Comparison of ENCODE assay signal across 9 mouse cellular contexts in the genomic region with DNA sequence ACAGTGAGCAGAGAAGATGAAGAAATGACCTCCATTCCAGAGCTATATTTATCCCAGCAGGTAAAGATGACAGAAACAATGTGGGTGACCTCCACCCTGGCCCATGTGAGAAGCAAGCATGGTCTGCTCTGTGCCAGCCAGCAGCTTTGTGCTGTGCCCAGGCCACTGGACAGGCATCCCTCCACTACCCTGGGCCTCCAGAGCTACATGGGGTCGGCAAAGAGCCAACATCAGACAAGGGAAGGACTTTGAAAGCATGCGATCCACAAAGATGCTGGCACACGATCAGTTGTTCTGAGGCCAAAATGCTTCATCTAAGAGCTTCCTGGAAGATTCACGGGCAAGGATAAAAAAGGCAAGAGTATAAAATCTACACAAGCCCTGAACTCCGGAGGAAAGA. TPM values are rescaled to one million over a fixed set of nuclear protein-coding genes. Genes with fewer than 3 reads are reported as not detected.
DNase-seq lines count a peak whose midpoint lies in the region; ATAC-seq lines count a peak whose summit lies in the region.
"Had no signal": no experiment of that assay in that cellular context is flagged by ENCODE, and none has a peak within 500 bp of the region (broad histone marks: within the 10 kb centered on the region; RNA-seq: fewer than 3 reads in every experiment).

No protein-coding gene starts in this region.

- H3K27ac ChIP-seq in kidney, embryonic 15.5 days, result no peak overlapping the region
- H3K27ac ChIP-seq in heart, embryonic 12.5 days (ENCODE audit: poor library complexity, severe bottlenecking), result no peak overlapping the region
- H3K27ac ChIP-seq: stomach, embryonic 15.5 days had no signal

- H3K27me3 ChIP-seq in kidney, embryonic 15.5 days, result no peaks in the 10 kb centered on the region
- H3K27me3 ChIP-seq in heart, embryonic 12.5 days (replicated peaks), result no peaks in the 10 kb centered on the region
- H3K27me3 ChIP-seq: stomach, embryonic 15.5 days had no signal

- H3K36me3 ChIP-seq in kidney, embryonic 15.5 days, result no peaks in the 10 kb centered on the region
- H3K36me3 ChIP-seq in heart, embryonic 12.5 days, result no peaks in the 10 kb centered on the region
- H3K36me3 ChIP-seq: stomach, embryonic 15.5 days had no signal

- ATAC-seq in kidney, embryonic 15.5 days (replicated peaks; ENCODE audit: low FRiP score), result no peak
- no peak for ATAC-seq in heart, embryonic 12.5 days (ENCODE audit: insufficient number of reproducible peaks, low FRiP score)

- DNase-seq in kidney, adult 9 months, result peak; percentile 1
- DNase-seq in right cerebral cortex, postnatal 4 days, result peak; percentile 32
- DNase-seq in right cerebral cortex, postnatal 25 days, result no peak
- peak; percentile 57 for DNase-seq in cerebellum, adult 11 months
- DNase-seq in ovary, postnatal 36 days (ENCODE audit: low spot score), result peak; percentile 43
- DNase-seq: lung, postnatal 10 days had no signal

- no peaks in the 10 kb centered on the region for H3K9me3 ChIP-seq in kidney, embryonic 15.5 days (replicated peaks)
- H3K9me3 ChIP-seq in heart, embryonic 12.5 days (replicated peaks), result no peaks in the 10 kb centered on the region
- H3K9me3 ChIP-seq: stomach, embryonic 15.5 days had no signal

- H3K4me3 ChIP-seq in kidney, embryonic 15.5 days (replicated peaks), result no peak overlapping the region
- no peak overlapping the region for H3K4me3 ChIP-seq in heart, embryonic 12.5 days
- H3K4me3 ChIP-seq: stomach, embryonic 15.5 days had no signal

- H3K4me2 ChIP-seq in kidney, embryonic 15.5 days, result no peak overlapping the region
- no peak overlapping the region for H3K4me2 ChIP-seq in heart, embryonic 12.5 days
- H3K4me2 ChIP-seq: stomach, embryonic 15.5 days had no signal

- no peaks in the 10 kb centered on the region for H3K4me1 ChIP-seq in kidney, embryonic 15.5 days
- no peaks in the 10 kb centered on the region for H3K4me1 ChIP-seq in heart, embryonic 12.5 days (replicated peaks)
- H3K4me1 ChIP-seq: stomach, embryonic 15.5 days had no signal

- WGBS in kidney, embryonic 15.5 days, result 80% methylated on average over 5 of the region's 5 CpGs
- WGBS in heart, embryonic 12.5 days, result 77% methylated on average over 5 of the region's 5 CpGs

- no peak overlapping the region for H3K9ac ChIP-seq in kidney, embryonic 15.5 days
- H3K9ac ChIP-seq in heart, embryonic 12.5 days, result no peak overlapping the region
- H3K9ac ChIP-seq: stomach, embryonic 15.5 days had no signal

RNA-seq across cellular contexts. Expression of gene Clstn2, which starts 36.6 kb away (rescaled TPM):
- 1.5 and 1.8 TPM in 2 replicates for polyA plus RNA-seq in kidney, embryonic 15.5 days (2015; fragmentation: Nextera tagmentation; extraction: Ambion mirVana)
- 1.2 TPM in 2 replicates for polyA plus RNA-seq in heart, embryonic 12.5 days (2016; fragmentation: Nextera tagmentation; extraction: Ambion mirVana)
